Mouse (Mus musculus): Measurements from ENCODE around the gene Plpp1. TPM values are rescaled to one million over a fixed set of nuclear protein-coding genes. Genes with fewer than 3 reads are reported as not detected.

Gene Plpp1
- total and polyA plus RNA-seq, 3 experiments: 51.5 to 70.0 (median 51.6) TPM

DNA sequence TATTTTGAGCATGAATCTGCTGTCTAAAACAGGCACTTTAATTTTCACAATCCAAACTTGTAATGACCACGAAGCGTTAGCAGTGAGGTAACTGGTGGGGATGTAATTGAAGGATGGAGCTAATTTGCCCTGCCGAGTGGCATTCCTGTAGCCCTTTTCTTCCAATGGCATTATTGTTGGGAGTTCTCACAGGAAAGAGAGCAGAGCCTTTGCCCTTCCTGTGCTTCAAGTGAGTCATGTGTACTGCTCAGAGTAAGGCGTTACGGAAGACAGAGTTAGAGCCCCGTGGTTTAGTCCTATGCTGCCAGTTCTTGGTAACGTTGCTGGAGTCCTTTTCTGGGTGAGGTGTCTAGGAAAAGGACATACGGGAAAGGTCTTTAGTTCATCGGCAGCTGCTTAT is 10.2 kb downstream of the Plpp1 start:
- peaks cover 9% of the 10 kb centered on the region for H3K79me2 ChIP-seq (replicated peaks; ENCODE audit: control insufficient read depth, insufficient read depth, low read length)
- H3K4me3 ChIP-seq: 0 out of 2 replicates have a peak overlapping the region, but pooled peaks have one; percentile 6
- no peaks in the 10 kb centered on the region for H3K27me3 ChIP-seq (ENCODE audit: control insufficient read depth, insufficient read depth, low read length)
- H3K36me3 ChIP-seq (ENCODE audit: control insufficient read depth, insufficient read depth, low read length): peaks cover 41% of the 10 kb centered on the region
- 18% methylated on average over 9 of the region's 9 CpGs for WGBS
- no peak overlapping the region for H3K9ac ChIP-seq (ENCODE audit: low read depth, low read length)
- DNase-seq: no peak
- TF ChIP-seq EP300 (IDR thresholded peaks at IDR 0.05; ENCODE audit: insufficient read depth, low read depth, low read length): 0 out of 2 replicates have a peak, but pooled peaks have one; percentile 25
- TF ChIP-seq CTCF (IDR thresholded peaks at IDR 0.05): no peak
- TF ChIP-seq POLR2A (IDR thresholded peaks at IDR 0.05; ENCODE audit: insufficient read depth, low read depth, low read length): no peak
- intact Hi-C loops (cut with DNase I): no loop called here
- peaks cover 17% of the 10 kb centered on the region for H3K4me1 ChIP-seq (ENCODE audit: control insufficient read depth, insufficient read depth, low read length)
- H3K27ac ChIP-seq: peak overlapping the region; percentile 52

DNA sequence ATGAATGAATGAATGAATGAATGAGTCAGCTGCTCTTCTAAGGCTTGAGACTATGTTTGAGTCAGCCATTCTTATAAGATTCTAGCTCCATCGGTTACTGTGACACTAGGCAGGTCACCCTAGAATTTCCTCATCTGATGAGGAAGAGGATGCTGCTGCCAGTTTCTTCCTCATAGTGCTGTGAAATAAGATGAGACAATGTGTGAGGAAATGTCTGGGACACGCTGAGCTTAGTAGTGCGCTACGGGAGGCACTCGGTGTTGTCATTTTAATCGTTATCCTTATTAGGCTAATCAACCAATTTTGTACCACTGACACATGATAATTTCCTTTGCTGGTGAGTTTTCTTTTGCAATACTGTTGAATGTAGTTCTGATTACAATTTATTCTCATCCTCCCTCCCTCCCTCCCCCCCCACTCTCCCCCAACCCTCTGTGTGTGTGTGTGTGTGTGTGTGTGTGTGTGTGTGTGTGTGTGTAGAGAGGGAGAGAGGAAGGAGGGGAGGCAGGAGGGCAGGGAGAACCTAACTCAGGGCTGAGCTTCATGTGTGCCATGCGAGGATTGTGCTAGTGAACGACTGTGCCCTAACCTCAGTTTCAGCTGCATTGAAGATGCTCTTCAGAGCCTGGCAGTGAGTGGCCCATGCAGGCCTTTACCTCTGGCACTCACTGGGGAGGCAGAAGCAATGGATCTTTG is 11.3 kb downstream of the Plpp1 start:
- peaks cover 6% of the 10 kb centered on the region for H3K79me2 ChIP-seq (replicated peaks; ENCODE audit: control insufficient read depth, insufficient read depth, low read length)
- intact Hi-C loops (cut with DNase I): no loop called here
- 60% methylated on average over 8 of the region's 8 CpGs for WGBS
- peaks cover 17% of the 10 kb centered on the region for H3K4me1 ChIP-seq (ENCODE audit: control insufficient read depth, insufficient read depth, low read length)
- H3K4me3 ChIP-seq: no peak overlapping the region
- no peaks in the 10 kb centered on the region for H3K27me3 ChIP-seq (ENCODE audit: control insufficient read depth, insufficient read depth, low read length)
- DNase-seq: no peak
- no peak overlapping the region for H3K9ac ChIP-seq (ENCODE audit: low read depth, low read length)
- H3K27ac ChIP-seq: no peak overlapping the region
- no peak for TF ChIP-seq CTCF (IDR thresholded peaks at IDR 0.05)
- no peak for TF ChIP-seq POLR2A (IDR thresholded peaks at IDR 0.05; ENCODE audit: insufficient read depth, low read depth, low read length)
- TF ChIP-seq EP300 (IDR thresholded peaks at IDR 0.05; ENCODE audit: insufficient read depth, low read depth, low read length): no peak
- H3K36me3 ChIP-seq (ENCODE audit: control insufficient read depth, insufficient read depth, low read length): peaks cover 35% of the 10 kb centered on the region

DNA sequence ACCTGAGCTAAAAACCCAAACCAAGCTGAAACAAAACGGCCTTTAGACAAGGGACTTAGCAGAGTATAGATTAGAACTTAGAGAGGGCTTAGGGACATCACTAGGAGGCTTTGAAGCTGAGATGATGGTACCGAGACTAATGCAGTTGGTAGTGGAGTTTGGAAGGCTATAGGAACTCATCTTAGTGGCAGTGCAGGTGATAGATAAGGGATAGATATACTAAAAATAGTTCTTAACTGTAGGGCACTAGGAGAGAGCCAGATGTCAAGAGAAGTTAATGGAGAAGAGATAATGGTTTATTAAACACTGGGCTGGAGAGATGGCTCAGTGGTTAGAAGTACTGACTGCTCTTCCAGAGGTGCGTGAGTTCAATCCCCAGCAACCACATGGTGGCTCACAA is 15.4 kb downstream of the Plpp1 start:
- DNase-seq: no peak
- WGBS: 75% methylated on average over 3 of the region's 3 CpGs
- no peak overlapping the region for H3K27ac ChIP-seq
- TF ChIP-seq POLR2A (IDR thresholded peaks at IDR 0.05; ENCODE audit: insufficient read depth, low read depth, low read length): no peak
- TF ChIP-seq EP300 (IDR thresholded peaks at IDR 0.05; ENCODE audit: insufficient read depth, low read depth, low read length): no peak
- no peak for TF ChIP-seq CTCF (IDR thresholded peaks at IDR 0.05)
- no peak overlapping the region for H3K4me3 ChIP-seq
- peaks cover 15% of the 10 kb centered on the region for H3K36me3 ChIP-seq (ENCODE audit: control insufficient read depth, insufficient read depth, low read length)
- intact Hi-C loops (cut with DNase I): no loop called here
- H3K9ac ChIP-seq (ENCODE audit: low read depth, low read length): no peak overlapping the region
- peaks cover 9% of the 10 kb centered on the region for H3K79me2 ChIP-seq (replicated peaks; ENCODE audit: control insufficient read depth, insufficient read depth, low read length)
- peaks cover 14% of the 10 kb centered on the region for H3K4me1 ChIP-seq (ENCODE audit: control insufficient read depth, insufficient read depth, low read length)
- no peaks in the 10 kb centered on the region for H3K27me3 ChIP-seq (ENCODE audit: control insufficient read depth, insufficient read depth, low read length)

- WGBS: 44% methylated on average over 3 of the region's 3 CpGs
- peaks cover 9% of the 10 kb centered on the region for H3K4me1 ChIP-seq (ENCODE audit: control insufficient read depth, insufficient read depth, low read length)
These were observed 17.5 kb downstream of the Plpp1 start for GRCm38 (mm10) chr13:112818125-112818524.

DNA sequence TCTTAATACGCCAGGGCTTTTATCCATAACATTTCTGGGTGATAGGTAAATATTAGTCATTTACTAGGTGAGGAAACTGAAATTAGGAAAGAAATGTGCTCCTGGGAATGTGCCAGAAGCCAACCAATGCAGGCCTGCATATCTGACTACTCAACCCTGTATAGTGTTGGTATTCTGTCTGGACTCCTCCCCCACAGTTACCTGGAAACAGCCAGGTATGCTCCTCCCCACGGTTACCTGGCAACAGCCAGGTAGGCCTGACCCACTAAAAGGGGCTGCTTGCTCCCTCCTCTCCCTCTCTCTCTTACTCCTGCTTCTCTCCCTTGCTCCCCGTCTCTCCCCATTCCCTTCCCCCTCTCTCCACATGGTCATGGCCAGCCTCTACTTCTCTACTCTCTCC is 21.8 kb downstream of the Plpp1 start:
- no peak overlapping the region for H3K27ac ChIP-seq
- H3K27me3 ChIP-seq (ENCODE audit: control insufficient read depth, insufficient read depth, low read length): no peaks in the 10 kb centered on the region
- DNase-seq: no peak
- intact Hi-C loops (cut with DNase I): no loop called here
- peaks cover 15% of the 10 kb centered on the region for H3K36me3 ChIP-seq (ENCODE audit: control insufficient read depth, insufficient read depth, low read length)
- no peak for TF ChIP-seq EP300 (IDR thresholded peaks at IDR 0.05; ENCODE audit: insufficient read depth, low read depth, low read length)
- no peak for TF ChIP-seq CTCF (IDR thresholded peaks at IDR 0.05)
- TF ChIP-seq POLR2A (IDR thresholded peaks at IDR 0.05; ENCODE audit: insufficient read depth, low read depth, low read length): no peak
- peaks cover 5% of the 10 kb centered on the region; the same call in 1 of the 2 replicates for H3K79me2 ChIP-seq (replicated peaks; ENCODE audit: control insufficient read depth, insufficient read depth, low read length)
- no peak overlapping the region for H3K4me3 ChIP-seq
- 68% methylated on average over 3 of the region's 3 CpGs for WGBS
- peaks cover 10% of the 10 kb centered on the region for H3K4me1 ChIP-seq (ENCODE audit: control insufficient read depth, insufficient read depth, low read length)
- H3K9ac ChIP-seq (ENCODE audit: low read depth, low read length): no peak overlapping the region

More at GRCm38 (mm10) chr13:112818125-112818524, 17.5 kb downstream of the Plpp1 start:
- Histone ChIP-seq H3K36me3 (ENCODE audit: control insufficient read depth, insufficient read depth, low read length) (peaks cover 13% of the 10 kb centered on the region), H3K4me3 (no peak overlapping the region), H3K27ac (no peak overlapping the region; the same call in 1 of the 2 replicates), H3K79me2 (replicated peaks; ENCODE audit: control insufficient read depth, insufficient read depth, low read length) (peaks cover 9% of the 10 kb centered on the region; the same call in 1 of the 2 replicates), H3K27me3 (ENCODE audit: control insufficient read depth, insufficient read depth, low read length) (no peaks in the 10 kb centered on the region), H3K9ac (ENCODE audit: low read depth, low read length) (no peak overlapping the region)
- no peak for TF ChIP-seq EP300 (IDR thresholded peaks at IDR 0.05; ENCODE audit: insufficient read depth, low read depth, low read length)
- TF ChIP-seq POLR2A (IDR thresholded peaks at IDR 0.05; ENCODE audit: insufficient read depth, low read depth, low read length): no peak
- TF ChIP-seq CTCF (IDR thresholded peaks at IDR 0.05): no peak
- intact Hi-C loops (cut with DNase I): no loop called here
- DNase-seq: no peak

- no peak for TF ChIP-seq POLR2A (IDR thresholded peaks at IDR 0.05; ENCODE audit: insufficient read depth, low read depth, low read length)
- no peak for TF ChIP-seq EP300 (IDR thresholded peaks at IDR 0.05; ENCODE audit: insufficient read depth, low read depth, low read length)
- TF ChIP-seq CTCF (IDR thresholded peaks at IDR 0.05): no peak
- Histone ChIP-seq H3K79me2 (replicated peaks; ENCODE audit: control insufficient read depth, insufficient read depth, low read length) (peaks cover 5% of the 10 kb centered on the region; the same call in 1 of the 2 replicates), H3K4me3 (no peak overlapping the region), H3K36me3 (ENCODE audit: control insufficient read depth, insufficient read depth, low read length) (peaks cover 11% of the 10 kb centered on the region), H3K9ac (ENCODE audit: low read depth, low read length) (no peak overlapping the region), H3K27ac (no peak overlapping the region), H3K27me3 (ENCODE audit: control insufficient read depth, insufficient read depth, low read length) (no peaks in the 10 kb centered on the region), H3K4me1 (ENCODE audit: control insufficient read depth, insufficient read depth, low read length) (peaks cover 10% of the 10 kb centered on the region)
- 55% methylated on average over 6 of the region's 6 CpGs for whole genome bisulfite sequencing
- intact Hi-C loops (cut with DNase I): no loop called here
- no peak for DNase-seq
These were observed 22.8 kb downstream of the Plpp1 start for GRCm38 (mm10) chr13:112823236-112823910.
